Mouse (Mus musculus): Measurements from ENCODE around the gene Xrcc5.

Gene Xrcc5

DNA sequence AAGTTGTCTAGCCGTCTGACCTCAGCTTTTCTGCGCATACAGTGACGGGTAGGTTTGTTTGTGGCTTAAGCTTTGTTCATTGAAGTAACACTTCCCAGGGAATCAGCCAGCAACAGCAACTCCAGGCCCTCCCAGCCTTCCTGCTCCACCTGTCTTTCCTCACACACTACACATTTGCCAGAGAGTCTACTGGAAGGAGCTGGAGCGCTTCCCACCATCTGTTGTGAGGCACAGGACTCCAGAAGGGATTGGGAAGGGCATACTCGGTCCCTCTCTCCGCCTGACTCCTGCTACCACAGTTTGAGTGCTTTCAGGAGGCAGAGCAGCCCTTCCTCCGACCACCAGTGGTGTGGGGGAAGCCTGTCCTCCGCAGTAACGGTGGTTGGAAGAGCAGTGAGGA lies 93.4 kb downstream of the Xrcc5 start:
- no peak for DNase-seq

DNA sequence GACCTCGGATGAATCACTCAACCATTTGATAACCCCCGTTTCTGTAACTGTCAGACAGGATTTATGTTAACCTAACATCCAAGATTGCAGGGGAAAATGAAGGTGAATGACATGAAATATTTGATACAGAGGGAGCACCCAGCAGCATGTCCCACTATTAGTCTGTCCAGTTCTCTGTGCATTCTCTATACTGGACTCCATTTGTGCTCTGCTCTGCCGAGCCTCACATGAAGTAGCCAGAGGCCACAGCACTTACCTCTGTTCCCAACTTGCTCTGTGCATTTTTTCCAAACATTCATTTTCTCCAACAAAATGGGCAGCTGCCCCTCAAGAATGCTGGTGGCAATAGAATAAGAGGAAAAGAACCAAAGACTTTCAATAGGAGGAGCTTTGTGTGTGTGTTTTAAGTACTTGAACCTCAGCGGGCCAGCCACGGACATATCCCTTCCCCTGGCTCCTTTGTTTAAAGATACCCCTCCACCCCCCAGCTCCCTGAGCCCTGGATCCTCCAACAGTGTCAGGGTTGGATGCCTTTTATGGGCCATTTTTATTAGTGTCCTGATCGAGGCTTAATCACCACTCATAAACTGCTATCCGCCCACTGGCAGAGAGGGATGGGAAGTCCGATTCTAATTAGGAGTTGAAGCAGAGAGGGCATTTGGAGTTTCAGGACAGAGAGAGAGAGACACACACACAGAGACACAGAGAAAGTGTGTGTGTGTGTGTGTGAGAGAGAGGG lies 94.3 kb downstream of the Xrcc5 start:
- DNase-seq = no peak

DNA sequence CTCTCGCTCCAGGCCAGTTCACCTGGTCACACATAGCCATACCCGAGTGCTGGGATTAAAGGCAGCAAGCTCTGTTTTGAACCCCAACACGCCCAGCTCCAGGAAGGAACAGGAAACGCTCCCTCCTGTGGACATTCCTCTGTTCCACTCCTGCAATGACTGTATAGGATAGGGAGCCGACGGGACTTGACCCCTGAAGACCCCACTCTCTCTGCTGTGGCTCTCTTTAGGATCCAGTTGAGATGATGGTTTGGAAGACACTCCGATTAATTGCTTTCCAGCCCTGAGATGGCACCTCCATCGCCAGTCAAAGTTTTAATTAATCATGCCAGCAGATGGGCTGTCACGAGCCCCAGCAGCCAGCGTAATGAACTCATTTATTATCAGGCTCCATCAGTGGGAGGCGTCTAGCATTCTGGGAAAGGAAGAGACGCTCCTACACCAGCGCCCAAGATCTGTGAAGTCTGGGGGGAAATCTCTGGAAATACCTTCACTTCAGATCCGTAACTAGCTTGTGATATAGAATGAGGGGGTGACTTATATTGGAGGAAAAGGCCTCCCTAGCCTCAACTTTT lies 99.4 kb downstream of the Xrcc5 start:
- DNase-seq = no peak

DNA sequence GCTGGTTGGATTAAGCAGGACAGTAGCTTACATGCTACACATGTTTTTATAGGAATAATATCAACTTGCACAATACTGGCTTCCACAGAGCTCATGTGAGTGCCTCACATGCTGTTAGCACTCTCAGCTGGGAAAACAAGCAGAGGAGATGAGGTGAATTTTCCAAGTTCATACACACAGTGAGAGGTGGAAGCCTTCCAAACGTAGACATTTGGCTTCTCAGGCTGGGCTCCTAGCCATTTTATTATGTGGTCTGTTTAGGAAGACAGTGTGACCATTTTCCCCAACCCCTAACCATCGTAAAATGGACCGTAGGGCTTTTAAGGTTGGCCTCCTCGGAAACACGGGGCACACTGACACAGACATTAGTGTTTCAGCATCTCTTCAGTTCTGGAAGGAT lies 102.7 kb downstream of the Xrcc5 start:
- no peak for DNase-seq

DNA sequence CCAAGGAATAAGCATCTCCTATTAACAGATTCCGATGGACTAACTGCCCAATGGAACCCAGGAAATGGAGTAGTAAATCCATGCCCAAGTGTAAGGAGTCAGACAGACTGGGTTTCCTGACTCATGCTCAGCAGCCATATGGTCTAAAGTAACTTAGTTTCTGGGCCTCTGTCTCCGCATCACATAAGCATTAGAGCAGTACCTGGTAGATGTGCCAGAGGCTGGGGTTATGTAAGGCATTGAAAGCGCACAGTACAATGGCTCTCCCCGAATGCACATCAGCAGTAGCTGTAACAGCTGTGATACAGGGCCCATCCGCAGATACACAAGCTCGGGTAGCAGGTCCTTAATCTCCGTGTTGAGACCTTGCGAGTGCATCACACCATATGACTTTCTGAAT lies 103.9 kb downstream of the Xrcc5 start:
- DNase-seq = no peak

DNA sequence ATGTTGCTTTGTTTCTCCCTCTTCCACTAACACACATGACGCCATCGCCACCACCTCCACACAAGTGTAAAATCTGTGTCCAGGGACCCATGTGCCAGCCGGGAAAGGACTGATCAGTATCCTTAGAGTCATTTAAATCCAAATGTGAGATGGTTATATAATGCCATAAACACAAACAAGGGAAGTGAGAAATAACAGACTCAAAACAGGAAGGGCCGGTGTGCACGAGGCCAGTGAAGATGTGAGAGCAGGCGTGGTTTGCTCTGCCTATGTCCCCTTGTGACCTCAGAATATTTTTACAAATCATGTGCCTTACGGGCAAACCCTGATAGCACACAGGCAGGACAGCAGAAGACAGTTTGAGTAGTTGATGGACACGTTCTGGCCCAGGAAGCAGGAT lies 106.0 kb downstream of the Xrcc5 start:
- no peak for DNase-seq

DNA sequence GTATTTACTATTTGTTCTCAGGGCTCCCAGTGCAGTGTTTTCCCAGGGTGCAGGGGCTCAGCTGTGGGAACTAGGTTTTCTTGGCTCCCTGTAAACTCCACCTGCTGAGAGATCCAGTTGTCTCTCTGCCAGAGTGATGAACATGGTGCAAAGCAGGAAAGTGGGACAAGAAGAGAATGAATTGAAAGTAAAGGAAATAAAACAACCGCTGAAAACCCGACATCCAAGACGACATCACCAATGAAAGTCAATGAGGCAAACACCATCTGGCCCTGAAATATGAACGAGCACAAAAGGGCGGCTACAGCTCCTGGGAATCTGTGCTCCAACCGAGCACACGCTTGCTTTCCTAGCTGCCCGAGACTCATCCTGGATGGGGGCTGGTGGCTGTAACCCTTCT lies 106.9 kb downstream of the Xrcc5 start:
- no peak for DNase-seq

DNA sequence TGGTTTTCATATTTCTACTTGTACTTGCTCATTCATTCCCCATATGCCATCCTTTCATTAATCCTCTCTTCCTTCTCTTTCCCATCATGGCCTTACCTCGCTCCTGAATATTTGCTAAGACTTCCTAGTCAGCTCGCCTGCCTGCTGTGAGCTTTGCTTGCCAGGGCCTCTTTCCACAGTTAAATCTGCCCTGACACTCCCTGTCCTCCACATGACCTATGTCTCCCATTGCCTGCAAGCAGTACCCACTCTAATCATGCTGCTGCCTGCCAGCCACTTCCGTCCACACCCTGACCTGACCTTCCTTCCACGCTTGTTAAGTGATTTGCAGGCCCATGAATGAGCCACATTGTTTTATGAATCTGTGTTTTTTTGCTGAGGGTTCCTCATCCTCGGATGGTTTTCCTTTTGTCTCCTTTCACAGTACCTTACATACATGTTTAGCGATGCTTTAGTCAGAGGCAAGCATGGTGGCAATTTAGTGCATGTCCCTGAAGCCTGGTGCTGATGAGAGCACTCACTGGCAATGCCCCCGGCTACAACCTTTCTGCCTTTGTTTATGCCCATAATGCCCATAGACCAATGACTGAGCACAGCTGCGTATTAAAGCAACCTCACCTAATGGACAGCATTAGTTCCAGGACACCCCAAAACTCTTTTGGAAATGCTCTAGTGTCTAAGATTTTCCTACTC lies 107.5 kb downstream of the Xrcc5 start:
- no peak for DNase-seq

DNA sequence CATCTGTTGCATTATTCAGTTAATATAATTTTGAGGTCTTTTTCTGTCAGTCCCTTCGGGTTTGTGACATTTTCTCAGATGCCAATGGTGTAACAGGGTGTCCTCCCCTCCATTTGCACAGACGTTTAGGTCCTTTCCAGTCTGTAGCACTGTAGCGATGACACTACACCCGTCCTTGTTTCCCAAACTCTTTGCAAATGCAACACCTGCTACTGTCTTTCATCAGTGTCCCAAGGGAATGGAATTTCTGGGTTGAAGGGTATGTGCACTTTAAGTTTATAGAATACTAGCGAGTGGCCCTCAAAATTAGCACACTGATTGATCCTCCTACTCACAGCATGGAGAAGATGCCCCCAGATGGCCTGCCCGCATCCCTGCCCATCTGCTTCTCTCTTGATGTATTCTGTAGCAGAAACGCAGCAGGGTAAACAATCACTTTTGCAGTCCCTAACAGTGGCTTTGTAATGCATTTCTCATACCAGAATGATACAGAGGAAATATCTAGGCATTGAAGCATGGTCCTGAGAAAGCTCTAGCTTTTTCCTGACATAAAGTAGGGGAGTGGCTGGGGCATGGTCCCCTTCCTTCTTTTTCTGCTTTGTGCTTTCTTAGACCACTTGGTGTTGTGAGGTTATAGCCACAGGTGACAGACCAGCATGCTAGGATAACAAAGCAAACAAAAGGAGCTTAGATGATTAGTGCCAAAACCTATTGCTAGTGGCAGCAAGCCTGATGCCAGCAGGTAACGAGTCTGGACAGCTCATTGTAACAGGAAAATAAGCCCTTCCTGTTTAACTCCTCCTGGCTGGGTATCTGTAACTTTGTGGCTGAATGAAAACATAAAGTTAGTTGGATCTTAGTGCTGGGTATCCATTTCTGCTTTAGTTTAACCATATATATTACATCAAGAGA lies 111.8 kb downstream of the Xrcc5 start:
- no peak for DNase-seq

DNA sequence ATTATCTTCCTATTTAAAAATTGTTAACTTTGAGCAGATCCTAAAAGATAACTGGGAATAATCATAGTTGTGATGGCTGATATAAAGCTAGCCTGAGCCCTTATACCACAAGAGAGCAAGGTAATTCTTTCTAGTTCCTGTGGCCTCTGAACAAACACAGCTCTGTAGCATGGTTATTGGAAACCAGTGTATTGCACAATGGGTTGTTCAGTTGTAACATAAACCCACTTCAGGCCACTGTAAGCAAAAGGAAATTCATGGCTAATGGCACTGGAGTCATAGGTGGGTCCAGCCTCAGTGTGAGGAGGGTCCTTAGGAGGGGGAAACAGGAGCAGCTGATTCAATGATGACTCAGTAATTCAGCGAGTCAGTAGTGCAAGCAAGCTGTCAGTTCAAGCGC lies 113.0 kb downstream of the Xrcc5 start:
- no peak for DNase-seq

DNA sequence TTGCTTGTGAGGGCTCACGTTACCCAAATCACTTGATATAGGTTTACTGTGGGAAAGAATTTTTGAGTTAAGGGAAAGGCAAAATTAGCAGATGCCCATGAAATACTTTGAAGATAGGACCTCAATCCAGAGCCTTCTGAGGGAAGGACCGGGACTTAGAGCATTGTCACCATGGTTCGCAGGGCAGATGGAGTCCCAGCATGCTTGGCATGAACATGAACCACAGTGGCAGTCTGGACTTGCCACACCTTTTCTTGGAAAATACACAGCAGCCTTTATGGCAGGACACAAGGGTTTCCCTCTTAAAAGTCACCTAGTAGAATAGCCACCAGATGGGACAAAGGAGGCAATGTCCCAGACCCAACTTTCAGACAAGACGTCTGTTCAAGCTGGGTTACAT lies 114.9 kb downstream of the Xrcc5 start:
- DNase-seq = no peak

DNA sequence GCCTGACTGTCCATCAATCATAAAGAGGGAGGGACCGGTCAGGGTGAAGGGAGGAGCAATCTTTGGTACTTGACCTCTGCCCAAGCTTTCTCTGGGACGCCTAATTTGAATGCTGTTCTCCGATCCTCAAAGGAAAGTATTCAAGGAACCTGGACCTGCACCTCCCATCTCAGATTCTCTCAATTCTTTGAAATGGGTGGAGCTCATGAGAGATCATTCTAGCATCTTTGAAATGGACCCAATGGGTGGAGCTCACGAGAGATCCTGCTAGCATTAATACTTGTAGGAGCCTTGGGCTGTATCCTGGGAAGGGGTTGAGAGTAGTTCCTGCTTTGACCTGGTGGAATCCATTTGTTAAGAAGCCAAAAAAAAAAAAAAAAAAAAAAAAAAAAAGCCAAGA lies 119.2 kb downstream of the Xrcc5 start:
- no peak for DNase-seq

DNA sequence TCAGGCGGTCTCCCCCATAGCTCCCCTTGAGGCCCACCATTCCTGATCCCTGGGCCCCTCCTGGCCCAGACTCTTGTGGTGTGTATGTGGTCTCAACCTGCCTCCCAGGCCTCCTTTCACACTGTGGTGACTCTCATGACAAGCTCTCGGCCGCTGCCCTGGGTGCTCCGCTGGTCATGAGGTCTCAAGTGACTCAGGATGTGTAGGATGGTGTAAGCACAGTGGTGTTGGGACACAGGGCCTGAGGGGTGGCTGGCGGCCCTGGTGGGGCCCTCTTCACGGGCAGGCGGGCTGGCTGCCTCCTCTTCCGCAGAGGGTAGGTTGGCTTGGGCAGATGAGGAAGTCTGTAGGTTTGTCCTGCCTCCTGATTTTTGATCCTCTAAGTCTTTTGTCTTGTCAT lies 121.3 kb downstream of the Xrcc5 start:
- peak; percentile 11 for DNase-seq

DNA sequence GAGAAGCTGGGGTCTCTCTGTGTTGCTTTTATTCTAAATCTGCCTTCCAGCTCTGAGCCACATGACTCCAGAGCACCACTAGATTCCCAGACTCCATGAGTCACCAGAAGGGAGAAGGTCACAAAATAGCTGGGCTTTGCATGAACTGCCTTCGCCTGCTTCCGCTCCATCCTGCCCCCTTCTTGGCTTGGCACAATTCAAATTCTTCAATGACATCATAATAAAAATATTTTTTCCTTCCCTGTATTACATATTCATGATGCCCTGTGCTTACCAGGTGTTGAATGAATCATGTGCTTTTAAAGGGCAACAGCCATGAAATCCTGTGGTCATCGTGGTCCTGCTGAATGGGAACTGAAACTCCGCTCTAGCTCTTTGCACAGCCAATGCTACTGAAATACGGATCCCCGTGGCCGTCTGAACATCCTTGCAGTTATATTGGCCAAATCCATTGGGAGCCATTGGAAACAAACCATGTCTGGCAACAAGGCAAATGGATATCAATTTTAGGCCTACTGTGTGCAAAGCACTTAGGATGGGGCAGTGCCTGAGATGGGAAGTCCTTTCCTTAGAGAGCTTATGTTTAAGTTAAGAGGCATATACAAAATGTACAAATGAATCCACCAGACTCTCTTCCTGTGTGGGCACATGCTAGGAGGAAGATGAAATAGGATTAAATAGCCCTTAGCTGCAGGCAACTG lies 122.0 kb downstream of the Xrcc5 start:
- peak; percentile 6 for DNase-seq

DNA sequence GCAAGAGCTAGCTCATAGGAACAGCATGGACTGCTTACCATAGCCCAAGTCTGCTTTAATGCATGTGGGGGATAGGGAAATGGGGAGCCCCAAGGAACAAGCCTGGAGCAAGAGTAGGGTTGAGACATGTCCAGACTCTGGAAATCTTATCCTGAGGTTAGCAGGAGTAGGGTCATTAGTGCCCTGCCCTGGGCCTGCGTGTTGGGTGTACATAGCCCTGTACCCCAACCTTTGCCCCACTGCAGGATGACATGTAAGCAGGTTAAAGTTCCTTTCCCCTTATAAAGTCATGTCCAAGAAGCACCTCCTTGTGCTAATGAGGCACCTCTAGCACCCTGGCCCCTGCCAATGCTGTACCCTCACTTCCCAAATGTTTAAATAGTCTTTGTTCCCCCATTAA lies 125.4 kb downstream of the Xrcc5 start:
- DNase-seq = no peak

DNA sequence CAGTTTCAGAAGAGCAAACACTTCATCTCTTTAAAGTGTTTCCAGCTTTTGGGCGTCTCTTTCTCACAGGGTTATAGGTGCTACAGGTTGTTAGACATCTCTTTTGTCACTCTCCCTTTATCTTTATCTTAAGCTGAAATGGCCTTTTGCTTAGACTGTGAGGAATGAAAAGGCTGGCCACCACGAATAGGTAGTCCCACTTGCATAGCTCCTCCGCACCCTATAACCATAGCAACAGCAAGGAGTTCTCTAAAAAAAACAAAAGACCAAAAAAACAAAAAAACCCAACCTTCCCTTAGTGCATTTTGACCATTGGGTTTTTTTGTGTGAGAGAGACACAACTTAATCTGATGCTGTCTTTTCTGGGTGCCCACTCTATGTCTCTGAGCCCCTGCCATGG lies 127.3 kb downstream of the Xrcc5 start:
- no peak for DNase-seq

DNA sequence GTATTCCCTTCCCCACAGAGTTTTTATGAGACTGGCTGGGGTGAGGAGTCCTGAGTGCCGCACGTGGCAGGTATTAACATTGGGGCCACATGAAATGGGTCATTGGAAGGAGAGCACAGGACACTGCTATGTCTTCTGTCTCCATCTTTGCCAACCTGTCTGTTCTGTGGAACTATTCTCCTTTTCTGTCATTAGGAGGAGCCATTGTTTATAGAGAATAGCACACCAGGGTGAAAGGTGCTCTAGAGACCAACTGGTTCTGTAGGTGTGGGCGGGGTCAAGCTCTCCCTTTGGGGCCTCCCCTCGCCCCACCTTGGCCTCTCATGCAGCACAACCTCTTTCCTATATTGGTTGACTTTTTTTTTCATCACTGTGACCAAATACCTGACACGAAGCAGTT lies 129.7 kb downstream of the Xrcc5 start:
- no peak for DNase-seq

DNA sequence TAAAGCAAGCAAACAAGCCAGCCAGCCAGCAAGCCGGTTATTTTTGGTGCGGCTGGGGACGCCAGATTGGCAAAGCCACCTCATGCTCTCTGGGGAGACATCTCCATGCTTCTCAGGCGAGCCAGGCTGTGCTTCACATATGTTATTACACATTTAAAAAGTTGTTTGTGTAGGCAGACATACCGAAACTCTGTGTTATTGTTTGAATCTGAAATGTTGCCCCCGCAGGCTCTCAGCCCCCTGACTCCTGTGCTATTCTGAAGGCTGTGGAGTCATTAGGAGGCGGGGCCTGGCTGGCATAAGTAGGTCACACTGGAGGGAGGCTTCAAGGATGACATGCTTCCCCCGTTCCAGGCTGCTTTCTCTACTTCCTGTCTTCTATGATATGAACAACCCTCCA lies 131.9 kb downstream of the Xrcc5 start:
- no peak for DNase-seq

DNA sequence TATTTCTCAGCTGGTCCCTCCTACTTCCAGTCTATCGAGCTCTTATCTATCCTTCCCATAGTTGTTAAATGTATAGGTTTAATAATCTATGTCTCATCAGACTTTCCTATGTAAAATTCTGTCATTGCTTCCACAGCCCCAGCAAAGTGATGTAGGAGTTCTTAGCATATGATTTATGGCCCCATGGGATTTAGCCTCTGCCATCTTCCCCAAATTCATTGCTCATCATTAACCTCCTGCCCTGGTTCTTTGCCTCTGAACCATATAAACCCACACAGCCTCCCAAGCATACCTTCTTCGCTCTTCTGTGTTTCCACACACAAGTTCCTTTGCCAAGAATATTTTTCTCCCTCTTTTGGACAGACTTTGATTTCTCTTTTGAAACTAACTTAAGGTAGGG lies 135.5 kb downstream of the Xrcc5 start:
- no peak for DNase-seq
